Mouse (Mus musculus) kidney, postnatal 0 days (tissue): ENCODE data around the gene Tmem238l. TPM values are rescaled to one million over a fixed set of nuclear protein-coding genes. Genes with fewer than 3 reads are reported as not detected.

Experiments
- ATAC-seq: fragments of 200-750 bp; cut with Nextera tagmentation; replicated peaks from 2 replicates; pipeline ENCODE4 v1.8.0; 2017; ENCODE audit warnings: low read depth, moderate number of reproducible peaks, moderate TSS enrichment, moderate library complexity; ENCODE audit not compliant: low FRiP score
- DNase-seq: peaks from one replicate; pipeline ENCODE4 v3.0.0-alpha.2; 2016; ENCODE audit warnings: low spot score
- H3K27ac ChIP-seq: fragments of 300-500 bp; sonication (generic); 2 replicates; pipeline ENCODE4 v1.5.1; 2014; ENCODE audit warnings: mild to moderate bottlenecking
- H3K27me3 ChIP-seq: fragments of 300-500 bp; sonication (generic); 2 replicates; pipeline ENCODE4 v1.6.1; 2014; ENCODE audit warnings: low read length, mixed read lengths; ENCODE audit not compliant: insufficient read depth
- H3K36me3 ChIP-seq: fragments of 300-500 bp; sonication (generic); 2 replicates; pipeline ENCODE4 v1.6.1; 2014; ENCODE audit warnings: low read length, mixed read lengths; ENCODE audit not compliant: insufficient read depth
- H3K4me1 ChIP-seq: fragments of 300-500 bp; sonication (generic); replicated peaks from 2 replicates; pipeline ENCODE4 v1.6.1; 2014; ENCODE audit warnings: antibody characterized with exemption, low read length, mixed read lengths; ENCODE audit not compliant: insufficient read depth
- H3K4me2 ChIP-seq: fragments of 300-500 bp; sonication (generic); 2 replicates; pipeline ENCODE4 v1.6.1; 2014; ENCODE audit warnings: mild to moderate bottlenecking, low read length, moderate library complexity, mixed read lengths
- H3K4me3 ChIP-seq: fragments of 300-500 bp; sonication (generic); replicated peaks from 2 replicates; pipeline ENCODE4 v1.5.1; 2014; ENCODE audit warnings: low read depth, low read length
- H3K9ac ChIP-seq: fragments of 300-500 bp; sonication (generic); 2 replicates; pipeline ENCODE4 v1.6.1; 2014; ENCODE audit warnings: low read depth, low read length
- H3K9me3 ChIP-seq: fragments of 300-500 bp; sonication (generic); replicated peaks from 2 replicates; pipeline ENCODE4 v1.6.1; 2016; ENCODE audit warnings: low read length, inconsistent platforms, mixed read lengths
- CTCF ChIP-seq: IDR thresholded peaks from 2 replicates; pipeline ENCODE4 v1.5.1; 2016; ENCODE audit warnings: antibody characterized with exemption, low read depth, mild to moderate bottlenecking, moderate library complexity
- WGBS: fragments of 180-500 bp; shearing (Covaris S2); extraction: QIAGEN DNeasy Blood & Tissue Kit; methylation state at CpG from one replicate; pipeline ENCODE4 v1.1.7; 2014; 5-methylcytosine and 5-hydroxymethylcytosine counted together
- polyA plus RNA-seq: library from polyadenylated mRNA; unstranded; fragments of >200 nt; fragmentation: Nextera tagmentation; extraction: Ambion mirVana; gene quantifications from 2 replicates; pipeline ENCODE4 v1.2.1, GENCODE M21; 2015

The Tmem238l gene
- polyA plus RNA-seq, 1 experiment from 2014 or later: 1.1 TPM

- Histone ChIP-seq H3K4me3 (no peak overlapping the region), H3K9ac (no peak overlapping the region), H3K4me2 (no peak overlapping the region), H3K27ac (0 out of 2 replicates have a peak overlapping the region, but pooled peaks have one; percentile 5), H3K36me3 (no peaks in the 10 kb centered on the region), H3K4me1 (0 out of 2 replicates have a peak, but pooled peaks cover 3% of the 10 kb centered on the region), H3K27me3 (no peaks in the 10 kb centered on the region), H3K9me3 (no peaks in the 10 kb centered on the region)
- ATAC-seq (peak; percentile 75; the same call in 1 of the 2 replicates), DNase-seq (peak; percentile 27)
- 0 out of 2 replicates have a peak, but pooled peaks have one; percentile 7 for TF ChIP-seq CTCF
- 56% methylated on average over 14 of the region's 14 CpGs for WGBS
Measured at GRCm38 (mm10) chr11:66998467-66999403, 42.3 kb downstream of the Tmem238l start.

GRCm38 (mm10) chr11:67000671-67001070 lies 44.2 kb downstream of the Tmem238l start:
- no peak overlapping the region for H3K27ac ChIP-seq
- H3K36me3 ChIP-seq: no peaks in the 10 kb centered on the region
- WGBS: 77% methylated on average over 4 of the region's 4 CpGs
- DNase-seq (no peak), ATAC-seq (no peak)
- no peak for TF ChIP-seq CTCF
- no peaks in the 10 kb centered on the region for H3K27me3 ChIP-seq
- no peak overlapping the region for H3K4me2 ChIP-seq
- no peaks in the 10 kb centered on the region for H3K9me3 ChIP-seq
- H3K4me3 ChIP-seq: no peak overlapping the region
- no peak overlapping the region for H3K9ac ChIP-seq
- H3K4me1 ChIP-seq: 0 out of 2 replicates have a peak, but pooled peaks cover 3% of the 10 kb centered on the region

DNA sequence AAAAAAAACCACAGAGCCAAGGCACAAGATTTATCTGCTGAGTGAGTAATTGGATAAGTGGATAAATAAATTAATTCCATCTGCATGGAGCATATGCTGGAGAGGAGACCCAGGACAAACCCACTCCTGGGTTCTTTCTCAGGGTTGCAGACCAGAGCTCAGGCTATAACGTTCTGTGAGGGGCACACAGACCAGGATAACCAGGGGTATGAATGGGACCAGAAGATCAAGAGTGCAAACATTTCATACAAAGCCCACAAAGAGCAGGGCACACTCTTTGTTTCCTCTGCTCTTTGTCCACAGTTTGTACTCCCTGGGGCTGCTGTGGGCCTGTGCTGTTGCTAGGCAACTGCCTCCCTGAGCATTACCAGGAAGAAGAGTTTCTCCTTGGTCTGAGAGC lies 45.3 kb downstream of the Tmem238l start:
- Histone ChIP-seq H3K27ac (no peak overlapping the region), H3K9me3 (no peaks in the 10 kb centered on the region), H3K4me2 (no peak overlapping the region), H3K36me3 (no peaks in the 10 kb centered on the region), H3K4me3 (no peak overlapping the region), H3K4me1 (0 out of 2 replicates have a peak, but pooled peaks cover 3% of the 10 kb centered on the region), H3K27me3 (no peaks in the 10 kb centered on the region), H3K9ac (no peak overlapping the region)
- ATAC-seq (no peak), DNase-seq (no peak)
- WGBS: 52% methylated on average over 1 of the region's 1 CpGs
- TF ChIP-seq CTCF: no peak

DNA sequence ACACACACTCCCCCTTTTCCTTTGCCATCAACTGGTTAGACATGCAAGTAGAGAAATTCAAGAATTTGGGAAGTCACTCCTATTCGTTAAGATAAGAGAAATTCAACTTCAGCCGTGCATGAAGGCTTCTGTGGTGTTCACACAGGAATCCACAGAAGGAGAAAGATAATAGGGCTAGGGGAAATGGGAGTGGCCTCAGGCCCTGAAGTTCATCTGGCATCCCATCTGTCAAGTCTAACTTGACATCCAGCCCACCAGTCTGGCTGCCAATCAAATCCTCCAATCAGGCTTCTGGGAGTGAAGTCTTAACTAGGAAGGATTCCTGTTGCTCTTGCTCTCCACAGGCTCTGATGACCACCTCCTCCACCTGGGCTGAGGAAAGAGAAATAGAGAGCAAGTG lies 46.5 kb downstream of the Tmem238l start:
- no peak overlapping the region for H3K27ac ChIP-seq
- H3K9me3 ChIP-seq: no peaks in the 10 kb centered on the region
- no peak overlapping the region for H3K9ac ChIP-seq
- H3K27me3 ChIP-seq: no peaks in the 10 kb centered on the region
- H3K4me2 ChIP-seq: no peak overlapping the region
- TF ChIP-seq CTCF: no peak
- WGBS: 35% methylated on average over 2 of the region's 2 CpGs
- no peak overlapping the region for H3K4me3 ChIP-seq
- DNase-seq (no peak), ATAC-seq (no peak)
- no peaks in the 10 kb centered on the region for H3K36me3 ChIP-seq
- 0 out of 2 replicates have a peak, but pooled peaks cover 3% of the 10 kb centered on the region for H3K4me1 ChIP-seq

- no peak overlapping the region for H3K9ac ChIP-seq
- no peak overlapping the region for H3K27ac ChIP-seq
- H3K4me2 ChIP-seq: no peak overlapping the region
- ATAC-seq (no peak), DNase-seq (no peak)
- no peaks in the 10 kb centered on the region for H3K4me1 ChIP-seq
- H3K27me3 ChIP-seq: no peaks in the 10 kb centered on the region
- WGBS: 80% methylated on average over 8 of the region's 8 CpGs
- H3K36me3 ChIP-seq: no peaks in the 10 kb centered on the region
- no peaks in the 10 kb centered on the region for H3K9me3 ChIP-seq
- no peak for TF ChIP-seq CTCF
- no peak overlapping the region for H3K4me3 ChIP-seq
Measured at GRCm38 (mm10) chr11:67007961-67008360, 51.5 kb downstream of the Tmem238l start.

GRCm38 (mm10) chr11:67008528-67008927 lies 52.1 kb downstream of the Tmem238l start:
- TF ChIP-seq CTCF: no peak
- H3K4me1 ChIP-seq: no peaks in the 10 kb centered on the region
- 95% methylated on average over 4 of the region's 4 CpGs for WGBS
- DNase-seq (no peak), ATAC-seq (no peak)
- H3K36me3 ChIP-seq: no peaks in the 10 kb centered on the region
- H3K9me3 ChIP-seq: no peaks in the 10 kb centered on the region
- no peak overlapping the region for H3K4me3 ChIP-seq
- H3K4me2 ChIP-seq: no peak overlapping the region
- H3K27me3 ChIP-seq: no peaks in the 10 kb centered on the region
- no peak overlapping the region for H3K9ac ChIP-seq
- H3K27ac ChIP-seq: no peak overlapping the region
